Mouse (Mus musculus) spleen, postnatal 10 days (tissue): Measurements from ENCODE around the gene Rprd2.
"Not testable (repeated sequence)": the region's sequence is repeated elsewhere in the genome, so short reads cannot be mapped to it uniquely, and the experiment has no call there.

Experiments used
- DNase-seq, 2 experiments: peaks; one replicate each; pipeline ENCODE4 v3.0.0; 2021 to 2022; ENCODE audit warnings: low spot score in 2 of 2

The Rprd2 gene

GRCm38 (mm10) chr3:95818571-95819288, at the start of gene Rprd2:
TSS of gene Rprd2 (minus strand) at chr3:95818863.
- peak; percentile 84 to 87 for DNase-seq

GRCm38 (mm10) chr3:95867408-95867807, 48.7 kb upstream of the Rprd2 start:
- DNase-seq, result no peak

- DNase-seq, result no peak
These were observed 47.4 kb upstream of the Rprd2 start for GRCm38 (mm10) chr3:95866071-95866470.

GRCm38 (mm10) chr3:95865571-95865970, 46.9 kb upstream of the Rprd2 start:
- DNase-seq, result no peak

- DNase-seq, result no peak
These were observed 46.4 kb upstream of the Rprd2 start for GRCm38 (mm10) chr3:95865050-95865449.

GRCm38 (mm10) chr3:95863578-95863977, 44.9 kb upstream of the Rprd2 start:
- DNase-seq, result no peak

- peak; percentile 73 to 83 for DNase-seq
These were observed 43.1 kb upstream of the Rprd2 start for GRCm38 (mm10) chr3:95861796-95862195.

- DNase-seq, result peak; percentile 28 to 67
These were observed 42.6 kb upstream of the Rprd2 start for GRCm38 (mm10) chr3:95861216-95861615.

GRCm38 (mm10) chr3:95860323-95860722, 41.7 kb upstream of the Rprd2 start:
- no peak for DNase-seq

GRCm38 (mm10) chr3:95858278-95858677, 39.6 kb upstream of the Rprd2 start:
- DNase-seq, result not testable (repeated sequence)

GRCm38 (mm10) chr3:95857050-95857449, 38.4 kb upstream of the Rprd2 start:
- DNase-seq, result not testable (repeated sequence)

- no peak for DNase-seq
These were observed 37.5 kb upstream of the Rprd2 start for GRCm38 (mm10) chr3:95856115-95856514.

- DNase-seq, result peak; percentile 90 to 96
These were observed 36.9 kb upstream of the Rprd2 start, which contains the start of gene Prpf3 for GRCm38 (mm10) chr3:95855502-95856089. TSS of gene Prpf3 (minus strand) at chr3:95855885.

- DNase-seq, result no peak
These were observed 32.7 kb upstream of the Rprd2 start for GRCm38 (mm10) chr3:95851317-95851716.

GRCm38 (mm10) chr3:95850611-95851010, 31.9 kb upstream of the Rprd2 start:
- DNase-seq, result no peak

- peak in 1 of 2 experiments; percentile 36 for DNase-seq
These were observed 24.0 kb upstream of the Rprd2 start for GRCm38 (mm10) chr3:95842503-95843214.

GRCm38 (mm10) chr3:95839250-95839649, 20.6 kb upstream of the Rprd2 start:
- no peak for DNase-seq

- DNase-seq, result no peak
These were observed 10.4 kb upstream of the Rprd2 start for GRCm38 (mm10) chr3:95829053-95829452.

GRCm38 (mm10) chr3:95826275-95826674, 7.6 kb upstream of the Rprd2 start:
- no peak for DNase-seq

- DNase-seq, result peak; percentile 20 to 37
These were observed 1.7 kb upstream of the Rprd2 start for GRCm38 (mm10) chr3:95820046-95821010.

GRCm38 (mm10) chr3:95819351-95819985, 805 bp upstream of the Rprd2 start:
- peak; percentile 98 to 100 for DNase-seq
